Mouse (Mus musculus): ENCODE measurements at regions not wholly inside any gene's neighbourhood (a gene's known extent, or its start where the extent isn't known, plus 50 kb on each side); places are given as distances from the start of the nearest gene placed in this dataset.
A peak's percentile ranks its signal among the peaks of the same experiment; 100 is the strongest.

DNA sequence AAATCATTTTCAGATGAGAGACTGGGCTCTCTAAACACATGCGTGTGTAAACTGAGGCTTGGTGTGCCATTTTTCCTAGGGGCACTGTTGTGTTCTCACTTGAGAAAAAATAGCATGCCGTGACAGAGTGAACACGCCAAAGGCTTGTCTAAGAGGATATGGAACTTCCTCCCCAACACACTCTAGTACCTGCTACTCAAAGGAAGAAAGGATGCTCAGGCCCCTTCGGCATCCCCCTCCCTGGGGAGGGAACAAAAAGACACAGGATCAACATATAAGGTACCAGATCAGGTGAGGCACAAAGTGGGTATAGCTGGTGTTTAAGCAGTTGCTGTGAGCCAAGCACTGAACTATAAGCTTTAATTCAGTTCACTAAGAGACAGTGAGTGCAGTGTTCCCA is 74.0 kb upstream of the Sesn3 start:
- intact Hi-C loops (cut with DNase I), result no loop called here
- DNase-seq (ENCODE audit: low spot score in 2 of 2), result no peak

DNA sequence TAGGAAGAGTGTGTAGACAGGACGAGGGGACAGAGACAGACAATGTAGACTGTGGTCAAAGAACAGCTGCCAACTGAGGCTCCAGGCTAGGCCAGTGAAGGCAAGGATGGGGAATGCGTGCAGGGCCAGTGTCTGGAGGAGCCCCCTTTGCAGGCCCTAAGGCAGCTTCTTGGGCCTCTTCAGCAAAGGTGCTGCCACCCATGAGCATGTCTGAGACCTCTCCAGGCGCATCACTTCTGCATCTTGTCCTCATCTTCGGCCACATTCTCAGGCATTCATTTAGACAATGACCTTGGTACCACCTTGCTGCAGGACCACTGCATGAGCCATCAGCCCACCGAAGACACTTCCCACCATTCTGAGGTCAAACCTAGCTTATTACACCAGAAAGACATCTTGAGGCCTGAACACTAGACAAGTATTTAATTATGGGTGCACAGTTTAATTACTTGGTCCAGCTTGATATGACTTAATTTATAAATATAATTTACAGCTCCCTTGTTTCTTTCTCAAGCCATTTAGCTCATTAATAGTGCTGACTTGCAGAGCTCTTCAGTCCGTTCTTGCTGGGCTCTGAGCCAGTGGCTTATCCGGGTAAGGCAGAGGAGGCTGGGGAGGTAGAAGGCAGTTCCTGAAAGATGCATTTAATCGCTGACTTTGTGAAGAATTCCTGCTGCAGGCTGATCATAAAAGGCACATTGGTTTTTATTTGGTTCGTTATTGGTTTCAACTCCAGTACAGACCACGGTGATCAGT is 72.1 kb upstream of the Sesn3 start:
- intact Hi-C loops (cut with DNase I), result no loop called here
- no peak for DNase-seq (ENCODE audit: low spot score in 2 of 2)

DNA sequence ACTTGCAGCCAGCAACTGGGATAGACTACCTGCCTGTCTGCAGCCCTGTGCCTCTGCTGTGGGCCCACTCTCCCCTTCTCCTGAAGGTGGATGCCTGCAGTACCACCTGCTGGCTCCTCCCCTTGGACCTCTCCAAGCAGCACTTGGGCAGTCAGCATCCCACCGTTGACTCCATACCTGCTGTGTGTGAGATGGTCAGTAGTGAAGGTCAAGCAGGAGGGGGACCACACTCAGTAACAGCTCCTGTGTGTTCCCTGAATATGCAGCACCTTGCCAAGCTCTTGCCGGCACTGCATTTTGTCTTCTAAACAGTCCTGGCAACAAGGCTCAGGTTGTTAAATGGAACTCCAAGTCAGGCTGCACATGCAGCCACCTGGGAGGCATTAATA is 71.6 kb upstream of the Sesn3 start:
- intact Hi-C loops (cut with DNase I), result no loop called here
- no peak for DNase-seq (ENCODE audit: low spot score in 2 of 2)

- intact Hi-C loops (cut with DNase I), result no loop called here
- no peak for DNase-seq (ENCODE audit: low spot score in 2 of 2)
Measured at GRCm38 (mm10) chr9:14203768-14204416, 71.0 kb upstream of the Sesn3 start.

- intact Hi-C loops (cut with DNase I), result no loop called here
- no peak for DNase-seq (ENCODE audit: low spot score in 2 of 2)
Measured at GRCm38 (mm10) chr9:14204817-14205216, 70.0 kb upstream of the Sesn3 start.

DNA sequence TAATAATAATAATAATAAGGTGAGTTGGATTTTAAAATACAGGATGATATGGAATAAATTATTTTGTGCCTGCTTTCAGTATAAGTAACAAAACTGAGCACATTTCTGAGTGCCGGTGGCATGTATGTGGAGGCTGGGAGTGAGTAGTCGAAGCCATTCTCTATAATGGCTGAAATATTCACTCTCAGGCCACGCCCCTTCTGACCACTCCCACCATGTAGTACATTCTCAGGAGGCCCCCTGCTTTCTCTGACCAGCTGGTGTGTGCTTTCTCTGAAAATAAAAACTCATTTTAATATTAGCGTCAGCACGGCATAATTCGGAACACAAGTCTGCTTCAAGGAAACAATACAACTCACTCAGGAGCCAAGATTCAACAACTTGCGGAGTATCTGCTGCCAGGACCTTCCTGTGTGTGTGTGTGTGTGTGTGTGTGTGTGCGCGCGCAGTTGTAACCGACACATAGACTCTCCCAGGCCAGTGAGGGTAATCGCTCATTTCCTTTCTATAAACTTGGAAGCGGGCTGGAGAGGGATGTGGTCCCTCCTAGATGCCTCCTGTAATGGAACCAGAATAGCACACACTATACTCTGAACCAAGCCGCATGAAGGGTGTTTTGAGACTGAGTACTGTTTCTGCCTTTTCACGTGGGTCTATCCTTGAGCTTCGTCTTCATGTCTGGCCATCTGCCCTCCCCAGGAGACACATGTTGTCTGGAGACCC is 67.9 kb upstream of the Sesn3 start:
- DNase-seq (ENCODE audit: low spot score in 2 of 2), result no peak
- intact Hi-C loops (cut with DNase I), result no loop called here

- intact Hi-C loops (cut with DNase I), result no loop called here
- no peak for DNase-seq (ENCODE audit: low spot score in 2 of 2)
Measured at GRCm38 (mm10) chr9:14207561-14207936, 67.3 kb upstream of the Sesn3 start.

- DNase-seq (ENCODE audit: low spot score in 2 of 2), result peak in 1 of 2 experiments; percentile 28
- intact Hi-C loops (cut with DNase I), result no loop called here
Measured at GRCm38 (mm10) chr9:14213283-14213682, 61.6 kb upstream of the Sesn3 start.

GRCm38 (mm10) chr9:14215171-14215782 is 59.6 kb upstream of the Sesn3 start:
- DNase-seq (ENCODE audit: low spot score in 2 of 2), result no peak
- intact Hi-C loops (cut with DNase I), result no loop called here

DNA sequence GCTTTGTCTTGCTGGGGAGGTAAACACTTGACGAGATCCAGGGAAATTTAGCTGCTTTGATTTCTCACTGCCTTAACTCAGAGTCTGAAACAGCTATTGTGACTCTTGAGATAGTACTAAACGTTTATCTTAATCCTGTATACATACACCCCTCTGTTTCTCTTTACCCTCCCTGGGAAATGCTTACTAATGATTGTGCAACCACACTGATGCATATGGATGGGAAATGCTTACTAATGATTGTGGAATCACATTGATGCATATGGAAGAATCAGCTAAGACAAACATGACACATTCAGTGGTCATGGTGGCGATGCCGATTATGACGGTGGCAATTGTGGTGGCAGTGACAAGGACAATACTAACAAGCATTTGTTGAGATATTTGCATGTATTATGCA is 58.9 kb upstream of the Sesn3 start:
- intact Hi-C loops (cut with DNase I), result no loop called here
- DNase-seq (ENCODE audit: low spot score in 2 of 2), result no peak

- DNase-seq (ENCODE audit: low spot score in 2 of 2), result no peak
- intact Hi-C loops (cut with DNase I), result no loop called here
Measured at GRCm38 (mm10) chr9:14222936-14223335, 51.9 kb upstream of the Sesn3 start.

All from left cerebral cortex, postnatal 14 days (tissue).